Mouse (Mus musculus): Measurements from ENCODE around the gene Mgarp.
"Not testable (repeated sequence)": the region's sequence is repeated elsewhere in the genome, so short reads cannot be mapped to it uniquely, and the experiment has no call there.

The Mgarp gene

GRCm38 (mm10) chr3:51368011-51368410, 28.5 kb downstream of the Mgarp start:
- no peak for DNase-seq (ENCODE audit: low spot score in 2 of 2)

DNA sequence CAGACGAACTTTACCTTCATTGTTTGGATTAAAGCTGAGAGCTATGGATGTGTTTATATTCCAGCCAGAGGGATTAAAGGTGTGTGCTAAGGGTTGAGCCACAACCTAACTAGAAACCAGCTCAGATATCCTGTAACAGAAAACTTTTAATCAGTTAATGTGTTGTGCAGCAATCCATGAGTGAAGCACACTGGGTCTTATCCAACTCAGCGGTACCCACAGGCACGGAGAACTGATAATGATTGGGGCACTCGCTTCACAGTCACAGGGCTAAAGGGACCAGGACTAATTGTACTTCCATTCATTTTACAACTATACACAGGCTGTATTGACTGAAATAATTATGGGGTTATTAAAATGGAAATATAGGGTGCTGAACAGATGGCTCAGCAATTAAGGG, 29.6 kb downstream of the Mgarp start:
- DNase-seq (ENCODE audit: low spot score in 2 of 2) = no peak

- DNase-seq (ENCODE audit: low spot score in 2 of 2) = no peak
Measured at GRCm38 (mm10) chr3:51365517-51365882, 31.0 kb downstream of the Mgarp start.

DNA sequence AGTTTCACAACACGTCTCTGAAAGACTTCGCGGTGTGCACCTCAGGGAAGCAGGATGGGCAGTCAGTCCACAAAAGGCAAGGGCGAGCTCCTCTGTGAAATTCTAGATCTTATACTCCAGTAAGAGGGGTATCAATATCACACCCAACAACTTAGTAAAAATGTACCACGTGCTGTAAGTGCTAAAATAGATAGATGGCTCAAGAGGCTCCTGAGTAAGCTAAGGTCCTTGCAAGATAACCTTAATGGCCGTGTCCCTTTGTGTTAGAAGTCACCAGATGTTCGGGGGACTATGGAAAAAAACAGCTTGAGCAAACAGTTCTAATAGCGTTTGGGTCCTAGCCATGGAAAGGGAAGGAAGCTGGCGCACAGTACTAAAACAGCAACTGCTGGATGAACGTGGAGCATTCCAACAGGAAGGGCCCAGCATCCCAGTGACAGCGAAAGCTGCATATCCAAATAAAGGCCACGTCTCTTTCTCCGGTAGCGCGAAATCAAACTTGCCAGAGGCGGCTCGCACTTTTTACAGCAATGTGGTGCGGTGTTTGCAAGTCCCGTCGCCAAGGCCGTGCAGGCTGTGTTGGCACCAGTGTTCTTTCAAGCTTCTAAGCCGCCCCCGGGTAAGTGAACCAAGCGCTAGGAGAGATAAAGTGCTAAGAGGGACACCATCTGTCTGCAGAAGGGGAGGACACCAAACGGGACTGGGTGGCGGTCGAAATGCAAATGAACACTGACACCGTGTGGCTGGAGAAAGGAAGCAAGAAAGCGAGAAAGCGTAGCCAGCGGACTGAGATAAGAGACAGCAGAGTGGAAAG, 31.6 kb downstream of the Mgarp start:
- peak; percentile 65 to 74 for DNase-seq (ENCODE audit: low spot score in 2 of 2)

DNA sequence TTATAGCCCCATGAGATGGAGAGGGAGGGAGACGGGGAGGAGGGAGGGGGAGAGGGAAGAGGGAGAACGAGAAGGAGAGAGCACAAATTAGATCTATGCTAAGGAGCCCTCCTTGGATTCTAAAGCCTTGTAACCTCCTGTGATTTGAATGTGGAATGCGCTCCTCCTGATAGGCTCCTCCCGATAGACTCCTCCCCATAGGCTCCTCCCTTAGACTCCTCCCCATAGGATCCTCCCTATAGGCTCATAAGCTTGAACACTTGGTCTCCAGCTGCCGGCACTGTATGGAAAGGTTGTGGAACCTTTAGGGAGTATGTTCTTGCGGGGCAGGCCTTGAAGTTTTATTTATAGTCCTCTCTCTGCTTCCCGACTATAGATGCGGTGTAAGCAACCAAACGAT, 35.5 kb downstream of the Mgarp start:
- no peak for DNase-seq (ENCODE audit: low spot score in 2 of 2)

- DNase-seq (ENCODE audit: low spot score in 2 of 2) = no peak
Measured at GRCm38 (mm10) chr3:51359558-51360307, 36.8 kb downstream of the Mgarp start.

- DNase-seq (ENCODE audit: low spot score in 2 of 2) = peak; percentile 66 to 85
Measured at GRCm38 (mm10) chr3:51358660-51359557, 37.6 kb downstream of the Mgarp start.

DNA sequence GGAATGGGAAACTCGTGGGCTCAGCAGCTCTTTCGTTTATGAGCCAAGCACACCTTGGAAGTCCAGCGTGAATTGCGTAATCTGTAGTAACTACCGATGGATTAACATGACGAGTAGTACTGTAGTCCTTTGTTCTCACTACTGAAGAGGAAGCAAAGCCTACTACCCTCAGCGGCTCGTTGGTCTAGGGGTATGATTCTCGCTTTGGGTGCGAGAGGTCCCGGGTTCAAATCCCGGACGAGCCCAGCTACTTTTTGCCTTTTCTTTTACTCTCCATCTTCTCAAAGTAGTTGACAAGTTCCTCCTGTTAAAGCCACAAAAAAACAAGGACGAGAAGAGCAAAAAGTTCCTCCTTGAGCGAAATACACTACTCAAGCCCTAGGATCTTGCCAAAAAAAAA, 38.4 kb downstream of the Mgarp start:
- DNase-seq (ENCODE audit: low spot score in 2 of 2) = peak; percentile 70 to 82

DNA sequence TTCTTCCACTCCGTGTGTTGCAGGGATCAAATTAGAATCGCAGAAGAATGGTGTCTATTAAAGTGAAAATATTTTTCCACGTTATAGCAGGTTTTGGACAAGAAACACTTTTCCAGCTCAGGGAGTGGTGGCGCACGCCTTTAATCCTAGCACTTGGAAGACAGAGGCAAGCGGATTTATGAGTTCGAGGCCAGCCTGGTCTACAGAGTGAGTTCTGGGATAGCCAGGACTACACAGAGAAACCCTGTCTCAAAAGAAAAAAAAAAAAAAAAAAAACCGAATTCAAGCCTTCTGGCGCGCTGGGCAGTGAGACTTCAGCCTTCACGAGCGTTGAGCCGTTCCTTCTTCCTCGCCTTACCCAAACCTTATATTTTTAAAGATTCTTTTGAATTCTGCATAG, 38.9 kb downstream of the Mgarp start:
- no peak for DNase-seq (ENCODE audit: low spot score in 2 of 2)

- no peak for DNase-seq (ENCODE audit: low spot score in 2 of 2)
Measured at GRCm38 (mm10) chr3:51357078-51357477, 39.5 kb downstream of the Mgarp start.

- DNase-seq (ENCODE audit: low spot score in 2 of 2) = not testable (repeated sequence)
Measured at GRCm38 (mm10) chr3:51354956-51355355, 41.6 kb downstream of the Mgarp start.

- no peak for DNase-seq (ENCODE audit: low spot score in 2 of 2)
Measured at GRCm38 (mm10) chr3:51354034-51354427, 42.5 kb downstream of the Mgarp start.

GRCm38 (mm10) chr3:51353325-51354033, 43.1 kb downstream of the Mgarp start:
- DNase-seq (ENCODE audit: low spot score in 2 of 2) = peak; percentile 48 to 72

DNA sequence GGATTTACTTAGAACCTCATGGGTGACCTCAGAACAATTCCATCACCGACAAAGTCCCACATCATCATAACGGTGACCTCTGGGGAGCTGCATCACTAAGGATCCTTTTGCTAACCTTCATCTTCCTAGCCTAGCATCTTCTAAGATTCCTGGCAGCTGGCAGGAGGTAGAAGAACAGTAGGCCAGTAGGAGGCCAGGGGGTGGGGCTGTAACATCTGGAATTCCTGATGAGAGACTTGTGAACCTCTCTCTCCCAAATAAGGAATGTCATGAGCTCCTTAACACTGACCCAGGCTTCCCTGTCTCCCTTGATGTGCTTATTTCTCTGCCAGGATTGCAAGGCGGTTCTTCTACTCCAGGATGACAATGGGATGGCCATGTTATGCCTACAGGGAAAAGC, 45.7 kb downstream of the Mgarp start:
- DNase-seq (ENCODE audit: low spot score in 2 of 2) = no peak

DNA sequence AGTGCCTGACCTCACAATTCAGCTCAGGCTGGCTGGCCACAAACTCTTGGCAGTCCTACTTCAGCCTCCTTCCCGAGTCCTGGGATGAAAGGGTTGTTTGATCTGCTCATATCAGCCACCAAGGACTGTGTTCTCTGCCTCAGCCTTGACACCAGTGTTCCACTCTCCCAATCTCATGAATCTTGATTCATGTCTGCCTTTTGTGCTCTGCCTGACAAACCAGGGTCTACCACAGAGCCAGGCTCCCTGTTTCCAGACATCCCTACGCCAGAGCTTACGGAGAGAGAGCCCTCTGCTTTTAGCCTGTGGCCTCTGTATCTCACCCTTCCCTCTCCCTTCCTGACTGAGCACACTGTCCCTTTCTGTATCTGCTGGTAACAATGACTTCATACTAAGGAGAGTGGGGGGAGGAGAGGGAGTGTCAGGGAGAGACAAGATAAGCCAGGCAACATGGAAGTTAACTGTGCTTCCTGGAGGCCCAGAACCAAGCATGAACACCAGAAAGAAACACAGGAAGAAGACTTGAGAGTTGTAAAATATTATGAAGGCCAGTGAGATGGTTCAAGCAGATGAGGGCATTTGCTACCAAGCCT, 47.8 kb downstream of the Mgarp start:
- DNase-seq (ENCODE audit: low spot score in 2 of 2) = no peak

- not testable (repeated sequence) for DNase-seq (ENCODE audit: low spot score in 2 of 2)
Measured at GRCm38 (mm10) chr3:51345017-51345416, 51.5 kb downstream of the Mgarp start.

DNA sequence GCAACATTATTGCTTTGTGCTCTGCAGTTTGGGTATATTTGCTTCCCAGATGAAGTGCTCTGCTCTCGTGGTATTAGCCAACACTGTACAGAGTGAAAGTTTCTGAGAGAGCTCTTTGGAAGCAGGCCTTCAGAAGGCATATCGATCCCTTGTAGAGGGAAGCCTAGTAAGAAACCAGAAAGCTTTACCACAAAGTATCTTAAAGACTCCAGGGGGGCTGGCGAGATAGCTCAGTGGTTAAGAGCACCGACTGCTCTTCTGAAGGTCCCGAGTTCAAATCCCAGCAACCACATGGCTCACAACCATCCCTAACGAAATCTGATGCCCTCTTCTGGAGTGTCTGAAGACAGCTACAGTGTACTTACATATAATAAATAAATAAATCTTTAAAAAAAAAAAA, 52.4 kb downstream of the Mgarp start:
- DNase-seq (ENCODE audit: low spot score in 2 of 2) = not testable (repeated sequence)

DNA sequence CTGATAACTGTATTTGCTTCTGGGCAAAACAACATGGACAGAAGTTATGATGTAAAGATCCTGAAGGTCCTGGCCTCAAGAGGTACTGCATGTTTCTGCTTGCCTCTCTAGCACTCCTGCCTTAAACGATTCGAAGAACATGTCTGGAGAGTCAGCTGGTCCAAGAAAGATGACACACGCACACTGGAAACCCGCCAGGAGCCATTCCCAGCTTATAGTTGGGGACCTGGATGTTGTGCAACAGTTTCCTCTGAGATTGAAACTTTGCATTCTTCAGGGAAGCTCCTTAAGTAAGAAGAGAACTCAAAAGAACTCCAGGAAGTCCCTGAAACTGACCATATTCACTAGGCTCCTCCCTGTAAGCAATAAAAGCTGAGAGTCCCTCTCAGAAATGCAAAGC, 53.3 kb downstream of the Mgarp start:
- DNase-seq (ENCODE audit: low spot score in 2 of 2) = no peak

DNA sequence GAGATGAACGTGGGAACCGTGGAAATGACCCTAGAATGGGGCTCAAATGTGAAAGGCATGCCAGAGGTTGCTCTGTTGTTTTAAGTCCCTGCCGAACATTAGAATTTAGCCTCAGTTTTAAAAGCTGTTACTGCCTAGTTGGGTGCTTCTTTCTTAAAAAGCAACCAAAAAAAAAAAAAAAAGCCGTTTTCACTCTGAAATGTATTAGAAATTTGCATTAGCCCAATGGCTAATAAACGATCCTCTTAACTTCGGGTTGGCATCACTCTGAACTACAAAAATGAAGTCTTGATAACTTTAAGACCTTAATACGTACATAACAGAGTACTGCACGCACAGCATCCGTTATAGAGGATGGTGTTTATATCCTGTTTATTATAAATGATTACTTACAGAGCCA, 54.4 kb downstream of the Mgarp start:
- no peak for DNase-seq (ENCODE audit: low spot score in 2 of 2)

- peak in 1 of 2 experiments; percentile 48 for DNase-seq (ENCODE audit: low spot score in 2 of 2)
Measured at GRCm38 (mm10) chr3:51341268-51342081, 55.1 kb downstream of the Mgarp start.
